Mouse (Mus musculus): Measurements from ENCODE around the gene Exoc3l4. TPM values are rescaled to one million over a fixed set of nuclear protein-coding genes. Genes with fewer than 3 reads are reported as not detected.
A peak's percentile ranks its signal among the peaks of the same experiment; 100 is the strongest.

The Exoc3l4 gene
- polyA plus RNA-seq (2015; fragmentation: Nextera tagmentation; extraction: Ambion mirVana): 1.7 and 2.0 TPM in 2 replicates

DNA sequence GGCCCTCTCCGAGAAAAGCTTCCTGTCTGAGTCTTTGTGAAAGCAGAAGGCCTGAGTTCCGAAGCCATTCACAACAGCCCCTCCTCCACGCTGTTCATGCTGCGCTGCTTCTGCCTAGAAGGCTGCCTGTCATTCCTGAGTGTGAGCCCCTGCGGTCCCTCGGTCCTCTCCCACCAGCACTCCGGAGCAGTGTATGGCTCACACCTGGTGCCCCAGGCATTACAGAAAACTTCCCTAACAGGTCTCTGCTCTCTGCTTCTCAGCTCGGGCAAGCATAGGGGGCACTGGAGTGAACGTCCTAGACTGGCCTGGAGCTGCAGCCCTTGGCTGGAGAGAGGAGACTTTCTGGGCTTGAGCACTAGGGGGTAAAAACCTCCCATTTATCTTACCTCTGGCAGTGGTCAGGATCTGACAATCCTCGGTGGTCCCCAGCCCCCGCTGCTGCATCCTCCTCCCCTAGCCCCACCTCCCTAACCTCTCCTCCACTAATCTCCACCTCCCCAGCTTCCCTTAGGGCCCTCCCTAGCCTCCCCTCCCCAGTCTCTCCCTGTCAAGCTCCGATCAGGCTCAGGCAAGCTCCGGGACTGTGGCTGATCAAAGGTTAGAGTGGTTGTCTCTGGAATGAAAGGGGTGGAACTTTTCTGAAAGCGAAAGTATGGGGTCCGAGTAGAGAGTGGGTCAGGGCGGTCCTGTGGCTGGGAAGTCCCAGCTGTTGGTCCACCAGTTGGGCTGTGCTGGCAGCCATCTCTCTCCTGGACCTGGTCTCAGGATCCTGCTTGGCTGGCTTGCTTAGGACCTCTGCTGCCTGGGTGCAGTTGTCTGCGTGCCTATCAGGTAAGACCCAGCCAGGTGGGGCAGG, at the start of gene Exoc3l4:
Gene Exoc3l4 (plus strand): TSS at position 97 of the 859 bp plus-strand sequence.
- no peak for ATAC-seq (replicated peaks)
- Histone ChIP-seq H3K27me3 (peaks cover 13% of the 10 kb centered on the region), H3K4me3 (0 out of 2 replicates have a peak within 1 kb of the TSS, but pooled peaks have one; percentile 5), H3K9ac (replicated peaks) (no peak within 1 kb of the TSS), H3K4me1 (peaks cover 20% of the 10 kb centered on the region), H3K36me3 (no peaks in the 10 kb centered on the region), H3K9me3 (no peaks in the 10 kb centered on the region), H3K4me2 (replicated peaks) (peak within 1 kb of the TSS; percentile 34), H3K27ac (replicated peaks) (no peak within 1 kb of the TSS)
- WGBS: 6% methylated on average over 17 of the region's 17 CpGs

DNA sequence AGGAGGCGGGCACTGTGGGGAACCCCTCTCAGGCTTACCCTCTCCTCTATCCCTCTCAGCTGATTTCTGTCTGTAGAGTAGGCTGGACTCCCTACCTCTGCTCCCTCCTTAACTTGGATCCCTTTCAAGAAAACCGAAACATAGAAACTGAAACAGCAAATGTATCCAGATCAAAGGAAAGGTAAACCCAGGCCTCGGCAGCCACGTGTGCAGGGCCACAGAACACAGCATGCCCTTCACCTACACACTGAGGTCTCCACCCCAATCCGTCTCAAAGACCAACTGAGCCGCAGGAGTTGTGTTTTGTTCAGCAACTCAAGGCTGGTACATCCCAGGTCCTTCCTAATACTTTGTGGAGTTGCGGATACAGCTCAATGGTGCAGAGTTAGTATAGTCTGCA, 49.8 kb upstream of the Exoc3l4 start:
- 85% methylated on average over 7 of the region's 7 CpGs for WGBS
- H3K9ac ChIP-seq (replicated peaks): no peak overlapping the region
- no peaks in the 10 kb centered on the region for H3K9me3 ChIP-seq
- H3K36me3 ChIP-seq: no peaks in the 10 kb centered on the region
- no peak overlapping the region for H3K27ac ChIP-seq (replicated peaks)
- peaks cover 11% of the 10 kb centered on the region for H3K4me1 ChIP-seq
- no peaks in the 10 kb centered on the region for H3K27me3 ChIP-seq
- ATAC-seq (replicated peaks): no peak
- H3K4me2 ChIP-seq (replicated peaks): no peak overlapping the region
- no peak overlapping the region for H3K4me3 ChIP-seq

DNA sequence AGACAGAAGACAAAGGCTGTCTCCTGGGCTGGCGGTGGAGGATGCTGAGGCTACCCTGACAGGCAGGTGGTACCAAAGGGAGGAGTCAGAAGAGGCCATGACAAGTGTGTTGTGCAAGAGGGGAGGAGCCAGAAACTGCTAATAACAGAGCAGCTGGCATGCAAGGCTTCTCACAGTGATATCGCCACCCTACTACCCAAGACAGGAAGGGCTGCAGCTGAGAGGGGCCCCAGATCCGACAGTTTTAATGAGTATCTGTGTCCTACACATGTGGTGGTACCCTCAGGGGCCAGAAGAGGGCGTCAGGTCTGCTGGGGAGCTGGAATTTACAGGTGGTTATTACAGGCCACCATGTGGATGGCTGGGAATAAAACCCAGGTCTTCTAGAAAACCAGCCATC, 46.6 kb upstream of the Exoc3l4 start:
- ATAC-seq (replicated peaks): no peak
- H3K4me3 ChIP-seq: no peak overlapping the region
- H3K9ac ChIP-seq (replicated peaks): no peak overlapping the region
- no peak overlapping the region; the same call in 1 of the 2 replicates for H3K27ac ChIP-seq (replicated peaks)
- 49% methylated on average over 4 of the region's 4 CpGs for WGBS
- H3K4me1 ChIP-seq: peaks cover 22% of the 10 kb centered on the region
- H3K9me3 ChIP-seq: no peaks in the 10 kb centered on the region
- no peaks in the 10 kb centered on the region for H3K36me3 ChIP-seq
- no peaks in the 10 kb centered on the region for H3K27me3 ChIP-seq
- H3K4me2 ChIP-seq (replicated peaks): no peak overlapping the region

DNA sequence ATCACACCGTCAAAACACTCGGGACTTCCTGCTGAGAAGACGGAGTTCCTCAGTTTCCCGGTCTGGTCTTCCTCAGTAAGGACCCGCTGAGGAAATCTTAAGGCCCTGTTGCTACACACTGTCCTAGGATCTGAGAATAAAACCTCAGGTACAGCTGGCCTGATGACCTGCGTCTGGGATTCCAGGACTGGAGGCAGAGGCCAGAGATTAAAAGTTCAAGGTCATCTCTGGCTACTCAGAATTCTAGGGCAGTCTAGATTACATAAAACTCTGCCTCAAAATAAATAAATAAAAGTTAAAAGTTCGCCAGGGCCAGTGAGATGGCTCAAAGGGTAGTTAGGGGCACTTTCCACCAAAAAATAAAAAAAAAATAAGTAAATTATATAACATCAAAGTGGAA, 44.9 kb upstream of the Exoc3l4 start:
- Histone ChIP-seq H3K9me3 (no peaks in the 10 kb centered on the region), H3K27me3 (no peaks in the 10 kb centered on the region), H3K9ac (replicated peaks) (no peak overlapping the region), H3K4me3 (no peak overlapping the region), H3K27ac (replicated peaks) (no peak overlapping the region), H3K4me1 (peaks cover 36% of the 10 kb centered on the region), H3K4me2 (replicated peaks) (no peak overlapping the region), H3K36me3 (no peaks in the 10 kb centered on the region)
- ATAC-seq (replicated peaks): no peak
- 91% methylated on average over 7 of the region's 7 CpGs for WGBS

DNA sequence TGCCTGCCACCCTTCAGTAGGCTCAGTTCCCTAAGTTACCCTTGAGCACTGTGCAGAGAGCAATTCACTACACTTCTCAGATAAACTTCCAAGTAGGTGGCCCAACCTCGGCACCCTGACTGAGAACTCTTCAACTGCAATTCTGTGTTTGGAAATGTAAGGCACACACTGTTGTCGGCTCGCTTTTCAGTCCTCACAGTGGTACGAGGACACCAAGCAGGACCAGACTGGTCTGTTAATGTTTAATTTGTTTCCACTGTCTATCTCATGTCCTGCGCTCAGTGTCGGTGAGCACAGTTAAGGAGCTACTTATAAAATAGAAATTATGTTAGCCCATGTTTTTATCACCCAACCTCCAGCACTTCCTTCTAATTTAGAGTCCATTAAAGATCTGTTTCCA, 43.4 kb upstream of the Exoc3l4 start:
- Histone ChIP-seq H3K4me3 (no peak overlapping the region), H3K27me3 (no peaks in the 10 kb centered on the region), H3K9ac (replicated peaks) (no peak overlapping the region), H3K36me3 (no peaks in the 10 kb centered on the region), H3K4me2 (replicated peaks) (no peak overlapping the region), H3K4me1 (peaks cover 38% of the 10 kb centered on the region), H3K9me3 (no peaks in the 10 kb centered on the region), H3K27ac (replicated peaks) (no peak overlapping the region)
- WGBS: 87% methylated on average over 6 of the region's 6 CpGs
- ATAC-seq (replicated peaks): no peak

DNA sequence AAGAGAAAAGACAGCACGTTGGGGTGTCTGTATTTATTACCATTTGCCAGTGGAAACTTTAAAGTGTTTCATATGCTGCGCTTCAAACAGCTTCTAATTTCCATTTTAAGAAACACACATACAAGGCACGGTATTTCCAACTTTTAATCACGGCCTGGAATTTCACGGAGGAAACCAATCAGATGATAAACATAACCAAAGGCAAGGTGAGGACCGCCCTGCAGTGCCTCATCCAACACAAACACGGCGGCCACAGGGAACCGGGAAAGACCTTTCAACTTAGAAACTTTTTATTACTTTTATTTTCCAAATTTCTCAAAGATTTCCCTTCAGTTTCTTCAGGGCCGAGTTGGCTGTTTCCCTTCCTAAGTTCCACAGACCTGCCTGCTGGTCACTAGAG, 42.1 kb upstream of the Exoc3l4 start:
- Histone ChIP-seq H3K4me2 (replicated peaks) (no peak overlapping the region), H3K27me3 (no peaks in the 10 kb centered on the region), H3K4me3 (no peak overlapping the region), H3K36me3 (no peaks in the 10 kb centered on the region), H3K9ac (replicated peaks) (no peak overlapping the region), H3K27ac (replicated peaks) (no peak overlapping the region), H3K9me3 (no peaks in the 10 kb centered on the region), H3K4me1 (peaks cover 39% of the 10 kb centered on the region)
- 79% methylated on average over 10 of the region's 10 CpGs for WGBS
- ATAC-seq (replicated peaks): no peak

DNA sequence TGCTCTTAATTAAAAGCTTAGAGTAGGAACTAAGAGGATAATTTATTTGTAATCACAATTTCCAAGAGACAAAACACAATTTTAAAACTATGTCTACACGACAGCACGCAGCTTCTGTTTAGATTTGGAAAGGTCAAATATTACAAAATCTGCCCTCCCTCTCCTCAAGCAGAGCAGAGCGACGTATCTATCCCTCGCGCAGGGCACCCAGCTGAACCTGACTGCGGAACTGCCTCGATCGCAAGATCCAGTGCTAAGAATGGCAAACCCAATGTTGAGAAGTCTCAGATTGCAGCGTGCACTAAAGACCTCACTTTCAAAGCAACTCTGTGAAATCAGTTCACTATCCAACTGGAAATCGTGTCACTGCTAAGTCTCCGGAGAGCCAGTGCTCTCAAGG, 41.3 kb upstream of the Exoc3l4 start:
- Histone ChIP-seq H3K9me3 (no peaks in the 10 kb centered on the region), H3K4me2 (replicated peaks) (peak overlapping the region; percentile 78), H3K9ac (replicated peaks) (peak overlapping the region; percentile 94), H3K36me3 (no peaks in the 10 kb centered on the region), H3K27me3 (no peaks in the 10 kb centered on the region), H3K27ac (replicated peaks) (no peak overlapping the region), H3K4me1 (peaks cover 32% of the 10 kb centered on the region), H3K4me3 (peak overlapping the region; percentile 100)
- no peak for ATAC-seq (replicated peaks)
- 76% methylated on average over 12 of the region's 12 CpGs for WGBS

DNA sequence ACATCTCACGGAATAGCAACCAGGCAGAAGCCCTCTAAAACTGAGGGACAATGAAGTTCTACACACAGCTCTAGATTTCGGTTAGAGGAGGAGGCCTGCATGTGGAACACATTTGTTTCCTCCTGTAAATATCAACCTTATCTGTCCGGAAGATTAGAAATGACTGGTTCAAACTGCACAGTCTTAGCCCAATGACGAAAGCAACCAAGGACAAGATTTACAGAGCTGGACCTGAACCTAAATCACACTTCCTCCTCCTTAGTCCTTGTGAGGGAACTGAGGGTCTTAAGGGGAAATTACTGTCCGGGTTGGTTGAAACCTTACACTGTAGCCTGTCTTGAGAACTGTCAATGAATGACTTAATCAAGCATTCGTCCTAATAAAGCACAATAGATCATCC, 40.8 kb upstream of the Exoc3l4 start:
- Histone ChIP-seq H3K4me2 (replicated peaks) (peak overlapping the region; percentile 78), H3K4me1 (peaks cover 32% of the 10 kb centered on the region), H3K9ac (replicated peaks) (peak overlapping the region; percentile 94), H3K36me3 (no peaks in the 10 kb centered on the region), H3K27me3 (no peaks in the 10 kb centered on the region), H3K9me3 (no peaks in the 10 kb centered on the region), H3K4me3 (peak overlapping the region; percentile 100), H3K27ac (replicated peaks) (no peak overlapping the region)
- 42% methylated on average over 6 of the region's 6 CpGs for WGBS
- ATAC-seq (replicated peaks): no peak

DNA sequence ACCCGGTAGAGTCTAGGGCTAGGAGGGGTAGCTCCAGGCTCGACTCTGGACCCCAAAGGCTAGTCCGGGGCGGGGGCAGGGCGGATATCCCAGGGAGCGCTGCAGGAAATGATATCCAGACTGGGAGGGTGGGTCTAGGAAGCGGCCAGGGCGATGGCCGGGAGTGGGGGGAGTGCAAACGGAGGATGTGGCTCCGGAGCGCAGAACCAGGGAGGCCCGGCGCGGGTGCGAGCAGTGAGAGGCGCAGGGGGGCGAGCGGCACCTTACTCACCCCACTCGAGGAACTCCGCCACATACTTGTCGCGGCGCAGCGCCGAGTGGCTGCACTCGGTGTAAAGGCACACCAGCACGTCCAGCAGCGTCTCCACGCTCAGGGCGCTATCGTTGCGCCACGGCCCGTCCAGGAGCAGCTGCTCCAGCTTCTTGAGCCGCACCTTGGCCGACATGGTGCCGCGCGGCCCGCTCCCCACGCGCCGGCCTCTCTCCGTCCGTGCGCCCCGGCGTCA, 39.9 kb upstream of the Exoc3l4 start:
- no peak; the same call in none of the 2 replicates for ATAC-seq (replicated peaks)

DNA sequence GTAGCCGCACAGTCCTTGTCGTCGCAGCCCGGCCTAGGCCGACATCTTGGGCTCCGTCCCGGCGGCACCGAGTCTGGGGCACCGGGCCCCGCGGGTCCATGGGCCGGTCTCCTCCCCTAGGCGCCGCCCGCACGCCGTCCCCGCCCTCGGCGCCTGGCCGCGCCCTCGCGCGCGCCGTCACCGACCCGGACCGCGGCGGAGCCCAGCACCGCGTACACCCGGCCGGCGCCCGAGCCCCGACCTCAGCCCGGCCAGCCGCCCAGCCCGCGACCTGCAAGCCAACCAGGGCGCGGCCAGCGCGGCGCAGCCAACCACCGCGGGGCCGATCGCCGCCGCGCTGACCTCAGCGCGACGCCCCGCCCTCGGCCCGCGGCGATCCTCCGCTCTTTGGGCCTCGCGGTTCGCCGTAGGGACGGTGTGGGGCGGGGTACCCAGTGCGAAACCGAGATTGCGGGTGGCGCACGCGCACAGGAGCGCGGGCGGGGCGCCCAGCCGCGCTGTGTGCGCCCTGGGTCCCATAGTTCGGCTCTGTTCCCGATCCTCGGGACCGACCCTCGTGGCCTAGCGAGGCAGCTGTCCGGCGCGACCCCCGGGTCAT, 39.3 kb upstream of the Exoc3l4 start, which contains the start of gene Cdc42bpb:
Gene Cdc42bpb (minus strand): TSS at position 343 of the 598 bp plus-strand sequence.
- H3K4me3 ChIP-seq: peak within 1 kb of the TSS; percentile 100
- H3K9ac ChIP-seq (replicated peaks): peak within 1 kb of the TSS; percentile 94
- no peaks in the 10 kb centered on the region for H3K9me3 ChIP-seq
- peak within 1 kb of the TSS; percentile 78 for H3K4me2 ChIP-seq (replicated peaks)
- 0% methylated on average over 90 of the region's 94 CpGs for WGBS
- no peaks in the 10 kb centered on the region for H3K36me3 ChIP-seq
- peak; percentile 96 for ATAC-seq (replicated peaks)
- peak within 1 kb of the TSS; percentile 95 for H3K27ac ChIP-seq (replicated peaks)
- no peaks in the 10 kb centered on the region for H3K27me3 ChIP-seq
- peaks cover 32% of the 10 kb centered on the region for H3K4me1 ChIP-seq

More for the DNA sequence above, 39.9 kb upstream of the Exoc3l4 start:
- H3K36me3 ChIP-seq: no peaks in the 10 kb centered on the region
- H3K27ac ChIP-seq (replicated peaks): peak overlapping the region; percentile 95
- WGBS: under 1% methylated on average over 49 of the region's 49 CpGs
- H3K4me3 ChIP-seq: peak overlapping the region; percentile 100
- H3K4me1 ChIP-seq: peaks cover 32% of the 10 kb centered on the region
- H3K9ac ChIP-seq (replicated peaks): peak overlapping the region; percentile 94
- no peaks in the 10 kb centered on the region for H3K9me3 ChIP-seq
- H3K4me2 ChIP-seq (replicated peaks): peak overlapping the region; percentile 78
- H3K27me3 ChIP-seq: no peaks in the 10 kb centered on the region

DNA sequence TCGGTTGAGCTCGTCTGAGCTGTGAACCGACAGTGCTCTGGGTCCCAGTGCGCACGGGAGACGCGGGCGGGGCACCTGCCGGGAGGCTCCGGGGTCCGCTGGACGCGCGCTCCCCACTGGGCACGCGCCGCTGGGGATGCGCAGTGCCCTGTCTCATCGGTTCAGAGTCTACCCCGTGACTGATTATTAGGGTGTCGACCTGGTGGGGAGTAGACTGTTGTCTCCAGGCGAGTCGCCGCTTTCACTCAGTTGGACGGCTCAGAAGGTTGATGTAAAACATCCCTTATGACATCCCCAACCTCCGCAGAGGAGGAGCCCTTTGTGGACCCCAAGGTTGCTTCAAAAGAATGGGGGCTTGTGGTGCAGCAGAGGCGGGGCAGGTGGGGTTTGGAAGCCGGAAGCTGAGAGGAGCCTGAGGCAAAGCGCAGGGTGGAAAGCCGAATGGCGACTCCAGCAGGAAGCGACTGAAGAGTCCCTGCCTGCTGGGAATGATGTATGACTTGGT, 38.8 kb upstream of the Exoc3l4 start:
- ATAC-seq (replicated peaks): peak; percentile 84
- H3K4me1 ChIP-seq: peaks cover 32% of the 10 kb centered on the region
- H3K9ac ChIP-seq (replicated peaks): peak overlapping the region; percentile 94
- H3K9me3 ChIP-seq: no peaks in the 10 kb centered on the region
- H3K36me3 ChIP-seq: no peaks in the 10 kb centered on the region
- peak overlapping the region; percentile 100 for H3K4me3 ChIP-seq
- peak overlapping the region; percentile 59 for H3K4me2 ChIP-seq (replicated peaks)
- peak overlapping the region; percentile 95 for H3K27ac ChIP-seq (replicated peaks)
- H3K27me3 ChIP-seq: no peaks in the 10 kb centered on the region
- under 1% methylated on average over 32 of the region's 32 CpGs for WGBS

DNA sequence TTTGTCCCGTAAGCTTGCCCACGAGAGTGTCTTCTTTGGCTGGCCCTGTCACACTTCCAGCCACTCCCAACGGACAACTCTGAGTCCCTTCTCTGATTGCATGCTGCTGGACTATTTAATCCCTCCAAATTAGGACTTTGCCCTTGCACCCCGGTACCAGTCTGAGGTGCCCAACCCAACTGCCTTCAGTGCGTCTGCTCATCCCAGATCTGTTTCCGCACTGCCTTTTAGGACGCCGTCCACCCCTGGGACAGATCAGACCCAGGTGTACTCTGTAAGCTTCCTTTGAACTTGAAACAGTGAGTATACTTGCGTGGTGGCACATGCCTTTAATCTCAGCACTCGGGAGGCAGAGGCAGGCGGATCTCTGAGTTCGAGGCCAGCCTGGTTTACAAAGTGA, 38.0 kb upstream of the Exoc3l4 start:
- no peaks in the 10 kb centered on the region for H3K27me3 ChIP-seq
- ATAC-seq (replicated peaks): no peak
- WGBS: 75% methylated on average over 12 of the region's 12 CpGs

More for the DNA sequence above, 38.0 kb upstream of the Exoc3l4 start:
- Histone ChIP-seq H3K4me1 (peaks cover 32% of the 10 kb centered on the region), H3K27ac (replicated peaks) (0 out of 2 replicates have a peak overlapping the region, but pooled peaks have one; percentile 95), H3K4me2 (replicated peaks) (peak overlapping the region; percentile 59), H3K4me3 (peak overlapping the region; percentile 100; the same call in 1 of the 2 replicates), H3K9ac (replicated peaks) (peak overlapping the region; percentile 94; the same call in 1 of the 2 replicates), H3K36me3 (no peaks in the 10 kb centered on the region), H3K9me3 (no peaks in the 10 kb centered on the region)
